8 mouse cellular contexts compared by ENCODE assay signal in the genomic region with DNA sequence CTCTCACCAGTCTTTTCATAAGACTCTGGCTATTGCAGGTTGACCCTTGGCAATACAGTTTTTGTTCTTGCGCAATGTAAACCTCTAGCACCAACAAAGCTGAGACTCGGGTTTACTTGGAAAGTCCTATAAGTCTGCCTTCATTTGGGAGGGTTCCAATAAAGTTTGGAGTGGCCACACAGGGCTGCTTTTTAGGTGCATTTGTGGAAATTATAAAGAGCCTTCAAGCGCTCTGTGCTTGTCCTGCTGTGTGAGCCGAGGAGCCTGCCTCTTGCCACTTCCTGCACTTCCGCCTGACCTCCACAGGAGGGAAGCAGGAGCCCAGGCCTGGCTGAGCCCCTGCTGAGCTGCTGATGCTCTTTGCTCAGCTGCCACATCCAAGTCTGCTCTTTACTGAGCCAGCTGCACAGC. TPM values are rescaled to one million over a fixed set of nuclear protein-coding genes. Genes with fewer than 3 reads are reported as not detected.
A peak's percentile ranks its signal among the peaks of the same experiment; 100 is the strongest.
DNase-seq lines count a peak whose midpoint lies in the region; ATAC-seq and TF ChIP-seq lines count a peak whose summit lies in the region.

No protein-coding gene starts in this region.

- H3K36me3 ChIP-seq in forebrain, embryonic 14.5 days (ENCODE audit: control insufficient read depth, insufficient read depth, low read length), result peaks cover 26% of the 10 kb centered on the region
- peaks cover 13% of the 10 kb centered on the region; the same call in 1 of the 2 replicates for H3K36me3 ChIP-seq in hindbrain, postnatal 0 days (ENCODE audit: insufficient read depth, low read length)
- H3K36me3 ChIP-seq in liver, embryonic 13.5 days, result peaks cover 32% of the 10 kb centered on the region

- peak; percentile 88 for TF ChIP-seq CTCF in hindbrain, postnatal 0 days (IDR thresholded peaks at IDR 0.05; ENCODE audit: low read depth)

- H3K27ac ChIP-seq in forebrain, embryonic 14.5 days (ENCODE audit: low read depth, low read length), result no peak overlapping the region
- no peak overlapping the region for H3K27ac ChIP-seq in hindbrain, postnatal 0 days
- no peak overlapping the region for H3K27ac ChIP-seq in liver, embryonic 13.5 days

- H3K4me3 ChIP-seq in forebrain, embryonic 14.5 days (ENCODE audit: low read depth, low read length), result no peak overlapping the region
- H3K4me3 ChIP-seq in hindbrain, postnatal 0 days (ENCODE audit: low read length), result no peak overlapping the region
- H3K4me3 ChIP-seq in liver, embryonic 13.5 days (replicated peaks), result no peak overlapping the region

- ATAC-seq in forebrain, embryonic 14.5 days, result peak; percentile 54
- peak; percentile 77 for ATAC-seq in hindbrain, postnatal 0 days
- peak; percentile 53 for ATAC-seq in liver, embryonic 13.5 days (ENCODE audit: low read depth)

- peak; percentile 65 for DNase-seq in gastrocnemius, adult 18-20 months (ENCODE audit: low spot score)
- DNase-seq in gastrocnemius, adult 8-10 months (ENCODE audit: low spot score in 2 of 2), result no peak
- DNase-seq in adrenal gland, adult 2 months, result peak; percentile 84
- peak; percentile 56 for DNase-seq in forebrain, embryonic 14.5 days (ENCODE audit: low spot score)
- DNase-seq in hindbrain, postnatal 0 days (ENCODE audit: low spot score), result peak; percentile 82
- no peak for DNase-seq in liver, embryonic 13.5 days
- peak; percentile 32 for DNase-seq in naive thymus-derived CD4-positive, alpha-beta T cell, adult 2 months (ENCODE audit: low read depth)
- no peak for DNase-seq in c-Kit-positive CD71-positive TER-119-positive erythroid progenitor cells, embryonic 14.5 days (ENCODE audit: low spot score)

- no peak overlapping the region for H3K4me2 ChIP-seq in forebrain, embryonic 14.5 days (ENCODE audit: low read length)
- H3K4me2 ChIP-seq in hindbrain, postnatal 0 days (ENCODE audit: low read depth, low read length), result no peak overlapping the region
- H3K4me2 ChIP-seq in liver, embryonic 13.5 days, result no peak overlapping the region

- no peaks in the 10 kb centered on the region for H3K9me3 ChIP-seq in forebrain, embryonic 14.5 days (replicated peaks; ENCODE audit: control insufficient read depth, low read length)
- no peaks in the 10 kb centered on the region for H3K9me3 ChIP-seq in hindbrain, postnatal 0 days (ENCODE audit: low read length)
- no peaks in the 10 kb centered on the region for H3K9me3 ChIP-seq in liver, embryonic 13.5 days (replicated peaks)

- no peak overlapping the region for H3K9ac ChIP-seq in forebrain, embryonic 14.5 days (ENCODE audit: low read length)
- no peak overlapping the region for H3K9ac ChIP-seq in hindbrain, postnatal 0 days (replicated peaks; ENCODE audit: low read length)
- no peak overlapping the region for H3K9ac ChIP-seq in liver, embryonic 13.5 days

- WGBS in forebrain, embryonic 14.5 days, result 35% methylated on average over 5 of the region's 5 CpGs
- 30% methylated on average over 5 of the region's 5 CpGs for WGBS in hindbrain, postnatal 0 days
- 29% methylated on average over 5 of the region's 5 CpGs for WGBS in liver, embryonic 13.5 days (ENCODE audit: insufficient replicate concordance)

- no peaks in the 10 kb centered on the region for H3K27me3 ChIP-seq in forebrain, embryonic 14.5 days (replicated peaks; ENCODE audit: control insufficient read depth, insufficient read depth, low read length)
- H3K27me3 ChIP-seq in hindbrain, postnatal 0 days (ENCODE audit: insufficient read depth, low read length), result no peaks in the 10 kb centered on the region
- H3K27me3 ChIP-seq in liver, embryonic 13.5 days, result peaks cover 10% of the 10 kb centered on the region

- no peaks in the 10 kb centered on the region for H3K4me1 ChIP-seq in forebrain, embryonic 14.5 days (ENCODE audit: control insufficient read depth, insufficient read depth, low read length)
- H3K4me1 ChIP-seq in hindbrain, postnatal 0 days (ENCODE audit: insufficient read depth, low read length), result no peaks in the 10 kb centered on the region
- H3K4me1 ChIP-seq in liver, embryonic 13.5 days (replicated peaks), result peaks cover 15% of the 10 kb centered on the region

RNA-seq across cellular contexts. Expression of a gene that starts 6.8 kb away (rescaled TPM):
- total RNA-seq in gastrocnemius, adult 18-20 months (2021), result 1 to 10 TPM in 1 of 2 experiments, under 1 TPM in 1; 0.64 to 1.1 TPM
- 1 to 10 TPM in 2 of 4 experiments, under 1 TPM in 2; 0.68 to 1.2 (median 1.1) TPM for total RNA-seq in gastrocnemius, adult 8-10 months (2022)
- total RNA-seq in adrenal gland, adult 2 months (2021), result 10 to 100 TPM; 24.5 to 60.5 TPM
- polyA plus RNA-seq in adrenal gland, adult 2 months (2012; rRNA removed), result 198 and 282 TPM in 2 replicates
- 11.9 and 15.2 TPM in 2 replicates for polyA plus RNA-seq in forebrain, embryonic 14.5 days (2014; fragmentation: Nextera tagmentation; extraction: Ambion mirVana)
- 57.0 and 74.6 TPM in 2 replicates for total RNA-seq in hindbrain, postnatal 0 days (2014; rRNA removed)
- 18.5 and 21.2 TPM in 2 replicates for polyA plus RNA-seq in hindbrain, postnatal 0 days (2015; fragmentation: Nextera tagmentation; extraction: Ambion mirVana)
- 7.4 and 7.6 TPM in 2 replicates for polyA plus RNA-seq in liver, embryonic 13.5 days (2015; fragmentation: Nextera tagmentation; extraction: Ambion mirVana)

RNA-seq across cellular contexts. Expression of a gene that starts 6.9 kb away (rescaled TPM):
- total RNA-seq in gastrocnemius, adult 18-20 months (2021), result 1 to 10 TPM; 7.8 to 9.5 TPM
- 10 to 100 TPM in 2 of 4 experiments, 1 to 10 TPM in 2; 7.5 to 10.5 (median 9.9) TPM for total RNA-seq in gastrocnemius, adult 8-10 months (2022)
- total RNA-seq in adrenal gland, adult 2 months (2021), result 10 to 100 TPM; 31.2 to 45.2 TPM
- polyA plus RNA-seq in adrenal gland, adult 2 months (2012; rRNA removed), result 9.3 and 9.5 TPM in 2 replicates
- 112 and 126 TPM in 2 replicates for polyA plus RNA-seq in forebrain, embryonic 14.5 days (2014; fragmentation: Nextera tagmentation; extraction: Ambion mirVana)
- 25.5 and 29.2 TPM in 2 replicates for total RNA-seq in hindbrain, postnatal 0 days (2014; rRNA removed)
- 88.6 and 90.8 TPM in 2 replicates for polyA plus RNA-seq in hindbrain, postnatal 0 days (2015; fragmentation: Nextera tagmentation; extraction: Ambion mirVana)
- polyA plus RNA-seq in liver, embryonic 13.5 days (2015; fragmentation: Nextera tagmentation; extraction: Ambion mirVana), result 59.1 and 64.7 TPM in 2 replicates

RNA-seq across cellular contexts. Expression of a gene that starts 8.6 kb away (rescaled TPM):
- 1 to 10 TPM; 2.1 to 3.1 TPM for total RNA-seq in gastrocnemius, adult 18-20 months (2021)
- 1 to 10 TPM; 1.3 to 2.9 (median 2.3) TPM for total RNA-seq in gastrocnemius, adult 8-10 months (2022)
- 10 to 100 TPM in 1 of 2 experiments, 1 to 10 TPM in 1; 9.1 to 19.3 TPM for total RNA-seq in adrenal gland, adult 2 months (2021)
- 41.4 and 43.5 TPM in 2 replicates for polyA plus RNA-seq in adrenal gland, adult 2 months (2012; rRNA removed)
- polyA plus RNA-seq in forebrain, embryonic 14.5 days (2014; fragmentation: Nextera tagmentation; extraction: Ambion mirVana), result 2.6 and 3.8 TPM in 2 replicates
- total RNA-seq in hindbrain, postnatal 0 days (2014; rRNA removed), result 32.0 and 35.5 TPM in 2 replicates
- polyA plus RNA-seq in hindbrain, postnatal 0 days (2015; fragmentation: Nextera tagmentation; extraction: Ambion mirVana), result 6.2 and 7.0 TPM in 2 replicates
- polyA plus RNA-seq in liver, embryonic 13.5 days (2015; fragmentation: Nextera tagmentation; extraction: Ambion mirVana), result 0.31 and 0.38 TPM in 2 replicates

RNA-seq across cellular contexts. Expression of a gene that starts 10.0 kb away (rescaled TPM):
- total RNA-seq in gastrocnemius, adult 18-20 months (2021), result 10 to 100 TPM in 1 of 2 experiments, 1 to 10 TPM in 1; 6.2 to 10.4 TPM
- 1 to 10 TPM; 4.8 to 7.1 (median 6.2) TPM for total RNA-seq in gastrocnemius, adult 8-10 months (2022)
- total RNA-seq in adrenal gland, adult 2 months (2021), result 1 to 10 TPM; 1.2 to 6.4 TPM
- polyA plus RNA-seq in adrenal gland, adult 2 months (2012; rRNA removed), result 9.7 and 15.3 TPM in 2 replicates
- 0.25 and 0.62 TPM in 2 replicates for polyA plus RNA-seq in forebrain, embryonic 14.5 days (2014; fragmentation: Nextera tagmentation; extraction: Ambion mirVana)
- total RNA-seq in hindbrain, postnatal 0 days (2014; rRNA removed), result 1.0 and 1.3 TPM in 2 replicates
- 1.4 and 1.6 TPM in 2 replicates for polyA plus RNA-seq in hindbrain, postnatal 0 days (2015; fragmentation: Nextera tagmentation; extraction: Ambion mirVana)
- polyA plus RNA-seq in liver, embryonic 13.5 days (2015; fragmentation: Nextera tagmentation; extraction: Ambion mirVana), result 3.2 and 4.0 TPM in 2 replicates

RNA-seq across cellular contexts. Expression of a gene that starts 31.3 kb away (rescaled TPM):
- 10 to 100 TPM; 47.5 to 59.9 TPM for total RNA-seq in gastrocnemius, adult 18-20 months (2021)
- total RNA-seq in gastrocnemius, adult 8-10 months (2022), result 10 to 100 TPM; 48.8 to 74.6 (median 59.1) TPM
- total RNA-seq in adrenal gland, adult 2 months (2021), result 10 to 100 TPM; 10.3 to 13.3 TPM
- polyA plus RNA-seq in adrenal gland, adult 2 months (2012; rRNA removed), result 24.9 and 29.4 TPM in 2 replicates
- polyA plus RNA-seq in forebrain, embryonic 14.5 days (2014; fragmentation: Nextera tagmentation; extraction: Ambion mirVana), result 51.5 and 55.5 TPM in 2 replicates
- total RNA-seq in hindbrain, postnatal 0 days (2014; rRNA removed), result 130 and 147 TPM in 2 replicates
- polyA plus RNA-seq in hindbrain, postnatal 0 days (2015; fragmentation: Nextera tagmentation; extraction: Ambion mirVana), result 49.0 and 55.4 TPM in 2 replicates
- 1.0 TPM in 2 replicates for polyA plus RNA-seq in liver, embryonic 13.5 days (2015; fragmentation: Nextera tagmentation; extraction: Ambion mirVana)

Comparison
In these comparisons a context has a peak if more than half of its experiments do, and no peak if none do; other contexts are left out.
1. DNase-seq: peak in gastrocnemius, adult 18-20 months (single experiment), adrenal gland, adult 2 months (single experiment), forebrain, embryonic 14.5 days (single experiment), hindbrain, postnatal 0 days (single experiment) and naive thymus-derived CD4-positive, alpha-beta T cell, adult 2 months (single experiment); none in gastrocnemius, adult 8-10 months (0 of 2), liver, embryonic 13.5 days (single experiment) and c-Kit-positive CD71-positive TER-119-positive erythroid progenitor cells, embryonic 14.5 days (single experiment).
2. RNA of a gene that starts 6.8 kb away (total RNA-seq): 57.0 to 74.6 TPM in hindbrain, postnatal 0 days and 24.5 to 60.5 TPM in adrenal gland, adult 2 months; 0.68 to 1.2 TPM in gastrocnemius, adult 8-10 months and 0.64 to 1.1 TPM in gastrocnemius, adult 18-20 months; every median in the first group is over 10 times any median in the second.
3. Peak in every context shown above with its lines, with median percentiles within 50 percentile points of each other: ATAC-seq.